Mouse (Mus musculus) small intestine, adult 2 months (tissue): ENCODE measurements at regions not wholly inside any gene's neighbourhood (a gene's known extent, or its start where the extent isn't known, plus 50 kb on each side); places are given as distances from the start of the nearest gene placed in this dataset.

Experiments used
- H3K27ac ChIP-seq: fragments of 200-500 bp; 2 replicates; pipeline ENCODE4 v1.5.1; 2012; ENCODE audit warnings: low read depth, low read length, control low read depth, inconsistent platforms; ENCODE audit not compliant: insufficient read depth
- H3K27me3 ChIP-seq: fragments of 200-500 bp; 2 replicates; pipeline ENCODE4 v1.6.1; 2012; ENCODE audit warnings: mild to moderate bottlenecking, moderate library complexity, low read length, inconsistent platforms; ENCODE audit not compliant: control insufficient read depth, insufficient read depth
- H3K36me3 ChIP-seq: fragments of 200-500 bp; 2 replicates; pipeline ENCODE4 v1.6.1; 2012; ENCODE audit warnings: mild to moderate bottlenecking, low read length, control low read depth, inconsistent platforms; ENCODE audit not compliant: control insufficient read depth, insufficient read depth
- H3K4me1 ChIP-seq: fragments of 200-500 bp; 2 replicates; pipeline ENCODE4 v1.6.1; 2012; ENCODE audit warnings: low read length, inconsistent platforms, mixed read lengths; ENCODE audit not compliant: control insufficient read depth, insufficient read depth, insufficient read length
- H3K4me3 ChIP-seq: fragments of 200-500 bp; 2 replicates; pipeline ENCODE4 v1.5.1; 2012; ENCODE audit warnings: low read depth, mild to moderate bottlenecking, control low read depth, inconsistent platforms, low read length, moderate library complexity
- CTCF ChIP-seq: fragments of 200-500 bp; IDR thresholded peaks from 2 replicates; pipeline ENCODE4 v1.5.1; 2012; ENCODE audit warnings: low read depth, mild to moderate bottlenecking, control low read depth, inconsistent platforms, low read length, moderate library complexity, mixed read lengths; ENCODE audit not compliant: insufficient replicate concordance, insufficient read length; ENCODE audit errors: extremely low read depth
- POLR2A ChIP-seq: fragments of 200-500 bp; IDR thresholded peaks from 2 replicates; pipeline ENCODE4 v1.6.1; 2012; ENCODE audit warnings: low read depth, mild to moderate bottlenecking, control low read depth, inconsistent platforms, low read length, moderate library complexity
- WGBS: fragments of 180-500 bp; shearing (Covaris S2); methylation state at CpG from one replicate; pipeline ENCODE4 v1.1.7; 2018; 5-methylcytosine and 5-hydroxymethylcytosine counted together

DNA sequence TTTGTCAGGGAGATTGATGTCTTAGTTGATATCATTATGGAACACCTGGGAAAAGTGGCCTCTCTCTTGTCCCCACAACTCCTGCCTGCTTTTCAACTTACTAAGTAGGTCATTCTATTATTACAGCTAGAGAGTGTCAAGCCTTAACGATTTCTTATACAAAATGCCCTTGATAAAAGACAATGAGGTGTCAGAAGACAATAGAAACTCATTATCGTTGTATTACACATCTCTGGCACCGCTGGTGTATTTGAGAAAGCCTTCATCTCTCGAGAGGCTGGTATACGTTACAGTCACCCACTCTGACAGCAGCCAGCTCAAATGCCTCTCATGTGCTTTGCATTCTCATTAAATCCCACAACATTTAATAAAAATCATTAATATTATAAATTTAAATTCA lies 78.8 kb downstream of the Aldh8a1 start:
- H3K4me3 ChIP-seq: no peak overlapping the region
- peaks cover 3% of the 10 kb centered on the region; the same call in 1 of the 2 replicates for H3K4me1 ChIP-seq
- H3K27ac ChIP-seq: no peak overlapping the region
- 83% methylated on average over 5 of the region's 5 CpGs for WGBS
- H3K36me3 ChIP-seq: no peaks in the 10 kb centered on the region
- H3K27me3 ChIP-seq: no peaks in the 10 kb centered on the region
- TF ChIP-seq CTCF (no peak), POLR2A (no peak)

DNA sequence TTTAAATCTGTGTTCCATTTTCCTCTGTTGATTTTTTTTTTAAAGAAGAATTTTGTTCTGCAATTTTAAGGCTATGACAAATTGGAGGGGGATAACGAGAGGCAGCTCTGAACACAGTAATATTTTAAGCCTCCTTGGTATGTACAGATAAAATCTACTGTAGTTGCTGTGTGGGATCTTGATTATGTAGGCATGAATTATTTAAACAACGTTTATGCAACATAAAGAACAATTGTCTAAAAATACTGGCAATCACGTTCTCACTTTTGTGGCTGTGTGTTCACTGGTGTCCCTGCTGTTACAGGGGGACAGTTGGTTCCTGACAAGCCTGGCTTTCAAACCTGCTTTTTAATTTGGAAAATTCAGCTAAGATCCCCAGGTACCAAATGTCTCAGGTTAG lies 79.3 kb downstream of the Aldh8a1 start:
- WGBS: 83% methylated on average over 3 of the region's 3 CpGs
- TF ChIP-seq CTCF (no peak), POLR2A (no peak)
- H3K4me3 ChIP-seq: no peak overlapping the region
- peaks cover 4% of the 10 kb centered on the region; the same call in 1 of the 2 replicates for H3K4me1 ChIP-seq
- H3K27me3 ChIP-seq: no peaks in the 10 kb centered on the region
- H3K27ac ChIP-seq: no peak overlapping the region
- H3K36me3 ChIP-seq: no peaks in the 10 kb centered on the region

DNA sequence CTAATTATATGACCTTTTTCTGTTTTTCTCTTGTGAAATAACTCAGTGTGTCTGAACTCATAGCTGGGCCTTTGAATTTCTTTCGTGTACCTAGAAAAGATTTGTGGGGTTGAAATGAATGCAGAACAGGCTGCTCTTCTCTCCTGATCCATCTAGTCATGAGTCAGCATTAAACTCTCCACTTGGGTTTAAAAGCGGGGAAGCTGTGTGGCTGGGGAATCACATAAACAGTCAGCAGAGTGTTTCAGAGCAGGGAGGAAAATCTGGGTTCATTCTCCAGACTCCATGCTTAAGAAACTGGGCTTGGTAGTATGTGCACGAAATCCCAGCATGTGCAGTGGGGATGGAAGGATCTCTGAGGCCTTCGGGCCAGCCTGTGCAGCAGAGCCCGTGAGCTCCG lies 79.9 kb downstream of the Aldh8a1 start:
- Histone ChIP-seq H3K4me3 (no peak overlapping the region), H3K27me3 (no peaks in the 10 kb centered on the region), H3K27ac (no peak overlapping the region), H3K4me1 (peaks cover 5% of the 10 kb centered on the region; the same call in 1 of the 2 replicates), H3K36me3 (no peaks in the 10 kb centered on the region)
- TF ChIP-seq CTCF (no peak), POLR2A (no peak)
- 84% methylated on average over 6 of the region's 6 CpGs for WGBS

DNA sequence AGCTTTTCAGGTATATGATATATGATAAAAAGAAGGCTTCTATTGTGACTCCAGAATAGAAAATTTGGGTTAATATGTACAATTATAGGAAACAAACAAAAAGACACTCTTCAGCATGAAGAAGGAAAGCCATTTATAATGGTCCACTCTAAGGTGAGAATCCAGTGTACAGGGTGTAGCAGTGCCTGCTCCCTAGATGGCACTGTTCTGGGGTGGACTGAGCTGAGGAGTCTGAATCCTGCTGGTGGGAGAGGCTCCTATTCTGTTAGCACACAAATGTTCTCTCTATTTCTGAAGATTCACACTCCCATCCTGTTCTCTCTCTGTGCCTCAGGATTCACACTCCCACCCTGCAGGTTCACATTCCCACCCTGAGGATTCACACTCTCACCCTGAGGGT lies 81.5 kb downstream of the Aldh8a1 start:
- peaks cover 5% of the 10 kb centered on the region; the same call in 1 of the 2 replicates for H3K4me1 ChIP-seq
- no peak overlapping the region for H3K4me3 ChIP-seq
- no peaks in the 10 kb centered on the region for H3K27me3 ChIP-seq
- H3K36me3 ChIP-seq: no peaks in the 10 kb centered on the region
- TF ChIP-seq CTCF (no peak), POLR2A (no peak)
- H3K27ac ChIP-seq: no peak overlapping the region

DNA sequence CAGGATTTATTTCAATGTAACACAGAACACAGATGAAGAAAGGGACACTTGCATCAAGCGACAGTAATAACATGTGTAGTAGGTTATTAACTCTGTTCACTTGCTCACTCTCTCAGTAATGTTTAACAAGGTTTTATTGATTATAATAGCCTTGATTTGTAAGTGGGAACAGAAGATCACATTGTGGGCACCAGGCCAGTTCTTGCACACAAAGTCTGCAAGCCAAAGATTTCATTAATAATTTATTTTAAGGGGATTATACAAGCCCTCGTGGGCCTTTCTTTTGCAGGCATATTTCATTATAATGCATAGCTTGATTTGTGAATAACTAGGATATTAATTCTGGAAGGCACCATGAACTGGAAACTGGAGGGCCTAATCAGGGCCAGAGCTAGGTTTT lies 83.0 kb downstream of the Aldh8a1 start:
- Histone ChIP-seq H3K27ac (no peak overlapping the region), H3K4me1 (peaks cover 5% of the 10 kb centered on the region; the same call in 1 of the 2 replicates), H3K27me3 (no peaks in the 10 kb centered on the region), H3K36me3 (no peaks in the 10 kb centered on the region), H3K4me3 (no peak overlapping the region)
- 29% methylated on average over 2 of the region's 2 CpGs for WGBS
- TF ChIP-seq CTCF (no peak), POLR2A (no peak)

DNA sequence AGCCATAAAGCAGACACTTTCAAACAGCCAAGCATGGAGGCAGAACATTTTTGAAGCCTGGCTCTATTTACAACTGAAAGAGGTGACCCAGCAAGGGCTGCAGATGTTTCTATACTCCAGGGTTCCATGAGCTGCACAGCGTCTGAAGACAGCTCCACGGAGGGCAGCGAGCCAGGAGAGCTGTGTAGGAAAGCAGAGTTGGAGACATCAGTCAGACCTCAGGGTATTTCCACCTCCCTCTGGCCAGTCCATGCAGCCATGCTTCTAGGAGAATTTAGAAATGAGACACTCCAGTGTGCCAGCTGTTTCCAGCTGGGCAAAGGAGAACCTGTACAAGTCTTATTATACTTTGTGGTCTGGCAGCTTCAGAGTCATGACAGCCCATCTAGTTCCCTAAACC lies 85.8 kb downstream of the Aldh8a1 start:
- Histone ChIP-seq H3K27ac (no peak overlapping the region), H3K4me3 (no peak overlapping the region), H3K4me1 (peaks cover 9% of the 10 kb centered on the region; the same call in 1 of the 2 replicates), H3K36me3 (no peaks in the 10 kb centered on the region), H3K27me3 (no peaks in the 10 kb centered on the region)
- TF ChIP-seq POLR2A (no peak), CTCF (no peak)
- WGBS: 65% methylated on average over 3 of the region's 3 CpGs

DNA sequence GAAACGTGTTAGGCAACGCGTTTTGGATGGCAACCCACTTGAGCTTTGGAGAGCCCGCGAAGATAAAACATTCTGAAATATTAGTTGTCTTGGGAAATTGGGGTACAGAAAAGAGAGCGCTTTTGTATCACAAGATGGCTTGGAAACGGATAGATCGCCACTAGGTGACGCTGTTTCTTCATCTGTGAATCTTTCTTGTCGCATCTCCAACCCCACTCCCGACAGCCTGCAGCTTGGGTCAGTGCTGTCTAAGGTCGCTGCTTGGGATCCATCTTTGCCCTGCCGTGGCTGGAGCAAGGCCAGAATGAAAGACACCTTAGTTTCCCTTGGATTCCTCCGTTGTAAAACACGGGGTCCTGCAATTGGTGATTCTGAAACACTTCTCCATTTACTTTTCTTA lies 88.3 kb downstream of the Aldh8a1 start:
- Histone ChIP-seq H3K4me1 (peaks cover 16% of the 10 kb centered on the region; the same call in 1 of the 2 replicates), H3K27me3 (no peaks in the 10 kb centered on the region), H3K4me3 (peak overlapping the region; percentile 41), H3K36me3 (no peaks in the 10 kb centered on the region), H3K27ac (no peak overlapping the region)
- WGBS: 2% methylated on average over 15 of the region's 15 CpGs
- TF ChIP-seq CTCF: peak; percentile 87
- no peak for TF ChIP-seq POLR2A

DNA sequence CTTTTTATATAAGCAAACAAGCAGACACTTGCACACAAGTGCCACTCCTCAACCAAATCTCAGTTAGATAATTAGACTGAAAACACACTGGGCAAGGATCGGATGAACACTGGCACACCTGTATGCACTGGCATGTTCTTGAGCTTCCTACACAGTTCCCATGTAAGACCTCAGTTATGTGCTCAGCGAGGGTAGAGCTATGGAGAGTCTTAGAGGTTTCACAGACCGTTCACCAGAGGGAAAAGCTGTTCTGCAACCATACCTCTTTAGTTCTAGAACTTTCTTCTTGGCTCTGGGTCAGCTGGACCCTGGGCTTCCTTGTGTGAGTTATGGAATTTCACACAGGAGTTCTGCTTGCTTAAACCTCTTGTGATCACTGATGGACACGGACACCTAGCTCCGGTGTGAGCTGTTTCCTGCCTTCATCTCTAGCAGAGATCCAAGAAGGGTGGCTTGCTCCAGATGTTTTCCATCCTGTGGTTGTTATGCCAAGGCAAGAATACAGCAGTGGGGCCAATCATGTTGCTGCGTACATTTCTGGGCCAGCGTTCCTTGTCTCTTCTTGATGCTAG lies 88.8 kb downstream of the Aldh8a1 start:
- Histone ChIP-seq H3K4me3 (no peak overlapping the region), H3K27ac (peak overlapping the region; percentile 10; the same call in 1 of the 2 replicates), H3K36me3 (no peaks in the 10 kb centered on the region), H3K27me3 (no peaks in the 10 kb centered on the region), H3K4me1 (peaks cover 17% of the 10 kb centered on the region)
- no peak for TF ChIP-seq CTCF
- no peak for TF ChIP-seq POLR2A
- whole genome bisulfite sequencing: 55% methylated on average over 7 of the region's 7 CpGs
